Mouse (Mus musculus) cortical plate, adult 2 months (tissue): ENCODE results near the gene Hhip.

Experiments used
- CTCF ChIP-seq: fragments of 200-500 bp; IDR thresholded peaks from 2 replicates; pipeline ENCODE4 v1.5.1; 2011; ENCODE audit warnings: mild to moderate bottlenecking, control low read depth, low read length; ENCODE audit not compliant: insufficient read depth; ENCODE audit errors: extremely low read depth
- POLR2A ChIP-seq: fragments of 200-500 bp; IDR thresholded peaks from 2 replicates; pipeline ENCODE4 v1.6.1; 2011; ENCODE audit warnings: mild to moderate bottlenecking, low read length, control low read depth; ENCODE audit not compliant: insufficient read depth; ENCODE audit errors: extremely low read depth

- TF ChIP-seq POLR2A (no peak), CTCF (no peak)
Observed at GRCm38 (mm10) chr8:80002313-80002712, 55.5 kb downstream of the Hhip start.
